Mouse (Mus musculus) natural killer cell, adult 2 months (primary cell): Measurements from ENCODE around the gene Ntrk3.

ENCODE experiments used
- DNase-seq, 2 experiments: peaks; one replicate each; pipeline ENCODE4 v3.0.0; 2022; ENCODE audit warnings: low spot score in 2 of 2

Ntrk3 gene

GRCm38 (mm10) chr7:78520243-78520927 is 217.4 kb downstream of the Ntrk3 start:
- DNase-seq = no peak

GRCm38 (mm10) chr7:78519689-78520088 is 218.1 kb downstream of the Ntrk3 start:
- no peak for DNase-seq

GRCm38 (mm10) chr7:78518760-78519363 is 218.9 kb downstream of the Ntrk3 start:
- no peak for DNase-seq

GRCm38 (mm10) chr7:78515042-78515609 is 222.7 kb downstream of the Ntrk3 start:
- DNase-seq = no peak

GRCm38 (mm10) chr7:78507032-78507611 is 230.7 kb downstream of the Ntrk3 start:
- no peak for DNase-seq

- DNase-seq = no peak
Measured at GRCm38 (mm10) chr7:78500863-78501262, 236.9 kb downstream of the Ntrk3 start.

- no peak for DNase-seq
Measured at GRCm38 (mm10) chr7:78499970-78500369, 237.8 kb downstream of the Ntrk3 start.

GRCm38 (mm10) chr7:78498356-78498755 is 239.5 kb downstream of the Ntrk3 start:
- DNase-seq = no peak

- DNase-seq = no peak
Measured at GRCm38 (mm10) chr7:78497819-78498218, 240.0 kb downstream of the Ntrk3 start.

GRCm38 (mm10) chr7:78493591-78493990 is 244.2 kb downstream of the Ntrk3 start:
- DNase-seq = no peak

- DNase-seq = no peak
Measured at GRCm38 (mm10) chr7:78491176-78491575, 246.6 kb downstream of the Ntrk3 start.

- no peak for DNase-seq
Measured at GRCm38 (mm10) chr7:78484290-78484689, 253.5 kb downstream of the Ntrk3 start.

- no peak for DNase-seq
Measured at GRCm38 (mm10) chr7:78483729-78484128, 254.1 kb downstream of the Ntrk3 start.

GRCm38 (mm10) chr7:78483061-78483460 is 254.8 kb downstream of the Ntrk3 start:
- DNase-seq = no peak

GRCm38 (mm10) chr7:78478881-78479280 is 258.9 kb downstream of the Ntrk3 start:
- no peak for DNase-seq

- no peak for DNase-seq
Measured at GRCm38 (mm10) chr7:78471755-78472154, 266.1 kb downstream of the Ntrk3 start.

- DNase-seq = no peak
Measured at GRCm38 (mm10) chr7:78471270-78471669, 266.5 kb downstream of the Ntrk3 start.

GRCm38 (mm10) chr7:78462605-78463004 is 275.2 kb downstream of the Ntrk3 start:
- no peak for DNase-seq

- DNase-seq = no peak
Measured at GRCm38 (mm10) chr7:78459021-78459420, 278.8 kb downstream of the Ntrk3 start.

- no peak for DNase-seq
Measured at GRCm38 (mm10) chr7:78451666-78452065, 286.1 kb downstream of the Ntrk3 start.

- DNase-seq = no peak
Measured at GRCm38 (mm10) chr7:78449909-78450592, 287.8 kb downstream of the Ntrk3 start.

- no peak for DNase-seq
Measured at GRCm38 (mm10) chr7:78448841-78449240, 289.0 kb downstream of the Ntrk3 start.
